Mouse (Mus musculus): Measurements from ENCODE around the gene Hydin. TPM values are rescaled to one million over a fixed set of nuclear protein-coding genes. Genes with fewer than 3 reads are reported as not detected.
A peak's percentile ranks its signal among the peaks of the same experiment; 100 is the strongest.

Hydin gene
- polyA plus RNA-seq (2015; fragmentation: Nextera tagmentation; extraction: Ambion mirVana) = 0.14 and 0.23 TPM in 2 replicates

DNA sequence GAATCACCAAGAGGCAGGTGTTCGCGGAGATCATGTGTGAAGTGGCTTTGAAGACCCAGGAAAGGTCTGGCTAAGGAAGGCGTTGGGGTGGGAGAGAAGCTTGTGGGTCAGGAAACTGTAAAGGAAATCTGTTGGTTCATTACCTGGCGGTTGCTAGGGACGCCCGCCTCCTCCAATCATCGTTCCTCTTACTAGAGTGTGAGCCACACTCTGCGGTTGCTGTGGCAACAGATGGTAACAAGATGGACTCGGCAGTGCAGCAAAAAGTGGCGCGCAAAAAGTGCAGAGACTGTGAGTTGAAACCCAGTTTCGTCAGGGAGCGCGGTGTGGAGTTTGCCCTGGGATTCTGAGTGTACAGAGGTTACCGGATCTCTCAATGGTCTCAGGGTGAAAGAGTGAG, at the start of gene Hydin:
Gene Hydin, plus strand, starts transcription at position 237 of the 400 bp plus-strand sequence.
- ATAC-seq (ENCODE audit: insufficient read depth, low FRiP score) = peak; percentile 78
- Histone ChIP-seq H3K4me1 (ENCODE audit: control insufficient read depth, insufficient read depth, low read length) (peaks cover 3% of the 10 kb centered on the region; the same call in 1 of the 2 replicates), H3K4me2 (ENCODE audit: low read depth, low read length) (peak within 1 kb of the TSS; percentile 68), H3K9ac (ENCODE audit: low read length) (peak within 1 kb of the TSS; percentile 58), H3K27me3 (ENCODE audit: control insufficient read depth, insufficient read depth, low read length) (no peaks in the 10 kb centered on the region), H3K36me3 (ENCODE audit: control insufficient read depth, insufficient read depth, low read length) (no peaks in the 10 kb centered on the region), H3K27ac (ENCODE audit: low read length) (no peak within 1 kb of the TSS), H3K4me3 (replicated peaks; ENCODE audit: low read length) (peak within 1 kb of the TSS; percentile 43), H3K9me3 (replicated peaks; ENCODE audit: control insufficient read depth, low read length) (no peaks in the 10 kb centered on the region)
- 3% methylated on average over 15 of the region's 15 CpGs for WGBS

GRCm38 (mm10) chr8:110217198-110217597, 49.6 kb upstream of the Hydin start:
- H3K9ac ChIP-seq (ENCODE audit: low read length) = no peak overlapping the region; the same call in 1 of the 2 replicates
- H3K9me3 ChIP-seq (replicated peaks; ENCODE audit: control insufficient read depth, low read length) = no peaks in the 10 kb centered on the region
- peak overlapping the region; percentile 72 for H3K4me3 ChIP-seq (replicated peaks; ENCODE audit: low read length)

DNA sequence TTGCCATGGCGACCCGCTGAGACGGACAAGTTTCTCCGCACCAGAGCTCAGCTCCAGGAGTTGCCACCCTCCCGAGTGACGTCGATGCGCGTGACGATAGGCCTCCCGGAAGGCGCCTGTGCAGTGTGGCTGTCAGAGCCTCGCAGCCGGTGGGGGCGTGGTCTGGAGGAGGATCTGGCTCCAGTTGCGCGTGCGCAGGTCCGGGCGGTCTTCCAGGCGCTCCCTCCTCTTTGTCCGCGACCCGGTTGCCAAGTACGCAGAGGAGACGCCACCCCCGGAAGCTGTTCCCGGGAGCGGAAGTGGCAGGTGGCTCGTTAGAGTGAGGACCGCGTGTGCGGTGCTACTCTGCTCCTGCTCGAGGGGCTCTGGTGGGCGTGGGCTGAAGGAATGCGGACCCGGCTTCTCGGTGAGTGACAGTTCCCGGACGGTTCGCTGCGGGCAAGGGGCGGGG, 49.1 kb upstream of the Hydin start:
- peak overlapping the region; percentile 15; the same call in 1 of the 2 replicates for H3K27ac ChIP-seq (ENCODE audit: low read length)
- ATAC-seq (ENCODE audit: insufficient read depth, low FRiP score) = peak; percentile 99
- WGBS = under 1% methylated on average over 43 of the region's 43 CpGs

More at GRCm38 (mm10) chr8:110217198-110217597, 49.6 kb upstream of the Hydin start:
- Histone ChIP-seq H3K4me1 (ENCODE audit: control insufficient read depth, insufficient read depth, low read length) (peaks cover 9% of the 10 kb centered on the region), H3K4me2 (ENCODE audit: low read depth, low read length) (peak overlapping the region; percentile 67), H3K27ac (ENCODE audit: low read length) (no peak overlapping the region), H3K36me3 (ENCODE audit: control insufficient read depth, insufficient read depth, low read length) (0 out of 2 replicates have a peak, but pooled peaks cover 4% of the 10 kb centered on the region), H3K27me3 (ENCODE audit: control insufficient read depth, insufficient read depth, low read length) (no peaks in the 10 kb centered on the region)
- no peak for ATAC-seq (ENCODE audit: insufficient read depth, low FRiP score)
- 31% methylated on average over 5 of the region's 5 CpGs for WGBS

DNA sequence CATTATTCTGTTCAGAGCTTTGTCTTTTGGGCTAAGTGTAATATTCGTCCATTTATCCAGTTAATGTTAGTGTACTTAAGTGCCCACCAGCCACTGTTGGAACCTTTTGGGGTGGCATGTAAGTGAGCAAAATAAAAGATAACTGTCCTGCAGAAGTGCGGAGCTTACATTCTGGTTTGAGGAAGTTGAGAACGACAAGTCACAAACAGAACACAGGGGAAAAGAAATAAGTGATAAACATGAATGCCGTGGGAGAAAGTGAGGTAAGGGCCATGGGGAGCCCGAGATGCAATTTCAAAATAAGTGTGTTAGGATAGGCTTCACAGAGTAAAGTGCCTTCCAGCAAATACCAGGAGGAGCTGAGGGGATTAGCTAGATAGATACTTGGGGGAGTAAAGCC, 48.3 kb upstream of the Hydin start:
- Histone ChIP-seq H3K27ac (ENCODE audit: low read length) (no peak overlapping the region), H3K9ac (ENCODE audit: low read length) (peak overlapping the region; percentile 13; the same call in 1 of the 2 replicates), H3K9me3 (replicated peaks; ENCODE audit: control insufficient read depth, low read length) (no peaks in the 10 kb centered on the region), H3K36me3 (ENCODE audit: control insufficient read depth, insufficient read depth, low read length) (peaks cover 10% of the 10 kb centered on the region; the same call in 1 of the 2 replicates), H3K27me3 (ENCODE audit: control insufficient read depth, insufficient read depth, low read length) (no peaks in the 10 kb centered on the region), H3K4me2 (ENCODE audit: low read depth, low read length) (peak overlapping the region; percentile 67), H3K4me1 (ENCODE audit: control insufficient read depth, insufficient read depth, low read length) (peaks cover 9% of the 10 kb centered on the region), H3K4me3 (replicated peaks; ENCODE audit: low read length) (peak overlapping the region; percentile 72)
- ATAC-seq (ENCODE audit: insufficient read depth, low FRiP score) = no peak
- 57% methylated on average over 5 of the region's 5 CpGs for WGBS

More for the DNA sequence above, 49.1 kb upstream of the Hydin start:
- no peaks in the 10 kb centered on the region for H3K9me3 ChIP-seq (replicated peaks; ENCODE audit: control insufficient read depth, low read length)
- peaks cover 9% of the 10 kb centered on the region; the same call in 1 of the 2 replicates for H3K36me3 ChIP-seq (ENCODE audit: control insufficient read depth, insufficient read depth, low read length)
- no peaks in the 10 kb centered on the region for H3K27me3 ChIP-seq (ENCODE audit: control insufficient read depth, insufficient read depth, low read length)
- H3K4me2 ChIP-seq (ENCODE audit: low read depth, low read length) = peak overlapping the region; percentile 67
- H3K4me3 ChIP-seq (replicated peaks; ENCODE audit: low read length) = peak overlapping the region; percentile 72
- H3K9ac ChIP-seq (ENCODE audit: low read length) = peak overlapping the region; percentile 71
- peaks cover 9% of the 10 kb centered on the region for H3K4me1 ChIP-seq (ENCODE audit: control insufficient read depth, insufficient read depth, low read length)

DNA sequence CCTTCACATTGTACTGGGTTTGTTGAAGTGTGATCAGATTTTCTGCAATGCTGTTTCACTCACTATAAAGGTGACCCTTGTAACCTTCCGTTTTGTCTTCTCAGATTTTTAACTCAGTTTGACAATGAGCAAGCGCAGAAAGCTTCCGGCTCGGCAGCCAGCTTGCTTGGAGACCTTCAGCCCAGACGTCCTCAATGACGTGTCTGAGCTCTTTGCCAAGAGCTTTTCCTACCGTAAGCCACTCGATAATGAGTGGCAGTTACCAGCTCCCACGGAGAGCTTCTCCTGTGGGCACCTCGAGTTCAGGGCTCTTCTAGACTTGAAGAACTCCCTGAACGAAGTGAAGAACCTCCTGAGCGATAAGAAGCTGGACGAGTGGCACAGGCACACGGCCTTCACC, 45.8 kb upstream of the Hydin start:
- no peak for ATAC-seq (ENCODE audit: insufficient read depth, low FRiP score)
- 89% methylated on average over 14 of the region's 14 CpGs for WGBS
- H3K27ac ChIP-seq (ENCODE audit: low read length) = no peak overlapping the region

GRCm38 (mm10) chr8:110230803-110231202, 36.0 kb upstream of the Hydin start:
- no peak overlapping the region for H3K27ac ChIP-seq (ENCODE audit: low read length)
- no peak for ATAC-seq (ENCODE audit: insufficient read depth, low FRiP score)
- WGBS = 55% methylated on average over 6 of the region's 6 CpGs
- no peaks in the 10 kb centered on the region for H3K36me3 ChIP-seq (ENCODE audit: control insufficient read depth, insufficient read depth, low read length)
- no peak overlapping the region for H3K9ac ChIP-seq (ENCODE audit: low read length)
- H3K4me2 ChIP-seq (ENCODE audit: low read depth, low read length) = no peak overlapping the region
- no peaks in the 10 kb centered on the region for H3K4me1 ChIP-seq (ENCODE audit: control insufficient read depth, insufficient read depth, low read length)
- no peak overlapping the region for H3K4me3 ChIP-seq (replicated peaks; ENCODE audit: low read length)
- no peaks in the 10 kb centered on the region for H3K9me3 ChIP-seq (replicated peaks; ENCODE audit: control insufficient read depth, low read length)
- H3K27me3 ChIP-seq (ENCODE audit: control insufficient read depth, insufficient read depth, low read length) = no peaks in the 10 kb centered on the region

More for the DNA sequence above, 45.8 kb upstream of the Hydin start:
- Histone ChIP-seq H3K27me3 (ENCODE audit: control insufficient read depth, insufficient read depth, low read length) (no peaks in the 10 kb centered on the region), H3K4me3 (replicated peaks; ENCODE audit: low read length) (no peak overlapping the region), H3K4me1 (ENCODE audit: control insufficient read depth, insufficient read depth, low read length) (peaks cover 9% of the 10 kb centered on the region), H3K9ac (ENCODE audit: low read length) (no peak overlapping the region), H3K9me3 (replicated peaks; ENCODE audit: control insufficient read depth, low read length) (no peaks in the 10 kb centered on the region), H3K36me3 (ENCODE audit: control insufficient read depth, insufficient read depth, low read length) (peaks cover 10% of the 10 kb centered on the region; the same call in 1 of the 2 replicates), H3K4me2 (ENCODE audit: low read depth, low read length) (no peak overlapping the region)

GRCm38 (mm10) chr8:110242278-110243177, 24.2 kb upstream of the Hydin start:
- 49% methylated on average over 7 of the region's 7 CpGs for WGBS
- no peak overlapping the region for H3K9ac ChIP-seq (ENCODE audit: low read length)
- H3K27ac ChIP-seq (ENCODE audit: low read length) = no peak overlapping the region
- H3K27me3 ChIP-seq (ENCODE audit: control insufficient read depth, insufficient read depth, low read length) = no peaks in the 10 kb centered on the region
- H3K4me2 ChIP-seq (ENCODE audit: low read depth, low read length) = no peak overlapping the region
- H3K4me3 ChIP-seq (replicated peaks; ENCODE audit: low read length) = no peak overlapping the region
- no peaks in the 10 kb centered on the region for H3K9me3 ChIP-seq (replicated peaks; ENCODE audit: control insufficient read depth, low read length)
- no peaks in the 10 kb centered on the region for H3K4me1 ChIP-seq (ENCODE audit: control insufficient read depth, insufficient read depth, low read length)
- no peak for ATAC-seq (ENCODE audit: insufficient read depth, low FRiP score)
- no peaks in the 10 kb centered on the region for H3K36me3 ChIP-seq (ENCODE audit: control insufficient read depth, insufficient read depth, low read length)

DNA sequence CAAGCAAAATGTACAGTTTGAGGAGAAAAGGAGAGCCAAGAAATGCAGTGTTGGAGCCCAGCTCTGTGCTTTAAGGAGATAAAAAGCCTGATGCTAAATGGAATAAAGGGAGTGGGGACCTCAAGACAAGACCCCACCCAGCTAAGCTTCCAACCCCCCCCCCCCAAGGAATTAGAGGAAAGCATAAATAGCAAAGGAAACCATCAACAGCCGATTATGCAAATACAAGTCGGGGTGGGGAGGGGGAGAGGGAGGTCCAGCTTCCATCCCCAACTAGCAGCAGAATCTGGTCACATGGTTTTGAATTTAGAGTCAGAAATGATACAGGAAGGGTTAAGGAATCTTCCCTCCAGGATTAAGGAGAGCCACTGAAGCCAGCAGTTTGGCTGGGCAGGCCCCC, 22.2 kb upstream of the Hydin start:
- Histone ChIP-seq H3K4me1 (ENCODE audit: control insufficient read depth, insufficient read depth, low read length) (no peaks in the 10 kb centered on the region), H3K27me3 (ENCODE audit: control insufficient read depth, insufficient read depth, low read length) (no peaks in the 10 kb centered on the region), H3K9me3 (replicated peaks; ENCODE audit: control insufficient read depth, low read length) (no peaks in the 10 kb centered on the region), H3K9ac (ENCODE audit: low read length) (no peak overlapping the region), H3K27ac (ENCODE audit: low read length) (no peak overlapping the region), H3K4me3 (replicated peaks; ENCODE audit: low read length) (no peak overlapping the region), H3K36me3 (ENCODE audit: control insufficient read depth, insufficient read depth, low read length) (no peaks in the 10 kb centered on the region), H3K4me2 (ENCODE audit: low read depth, low read length) (no peak overlapping the region)
- WGBS = 48% methylated on average over 2 of the region's 2 CpGs
- ATAC-seq (ENCODE audit: insufficient read depth, low FRiP score) = no peak

- no peak overlapping the region for H3K4me2 ChIP-seq (ENCODE audit: low read depth, low read length)
- 75% methylated on average over 6 of the region's 6 CpGs for WGBS
These were observed 19.5 kb upstream of the Hydin start for GRCm38 (mm10) chr8:110247238-110247637.

More at GRCm38 (mm10) chr8:110247238-110247637, 19.5 kb upstream of the Hydin start:
- Histone ChIP-seq H3K9ac (ENCODE audit: low read length) (no peak overlapping the region), H3K36me3 (ENCODE audit: control insufficient read depth, insufficient read depth, low read length) (no peaks in the 10 kb centered on the region), H3K9me3 (replicated peaks; ENCODE audit: control insufficient read depth, low read length) (no peaks in the 10 kb centered on the region), H3K27ac (ENCODE audit: low read length) (no peak overlapping the region), H3K27me3 (ENCODE audit: control insufficient read depth, insufficient read depth, low read length) (no peaks in the 10 kb centered on the region), H3K4me3 (replicated peaks; ENCODE audit: low read length) (no peak overlapping the region), H3K4me1 (ENCODE audit: control insufficient read depth, insufficient read depth, low read length) (no peaks in the 10 kb centered on the region)
- ATAC-seq (ENCODE audit: insufficient read depth, low FRiP score) = no peak

Measured in stomach, embryonic 16.5 days (tissue).